12 mouse cellular contexts compared by ENCODE assay signal in the genomic region with DNA sequence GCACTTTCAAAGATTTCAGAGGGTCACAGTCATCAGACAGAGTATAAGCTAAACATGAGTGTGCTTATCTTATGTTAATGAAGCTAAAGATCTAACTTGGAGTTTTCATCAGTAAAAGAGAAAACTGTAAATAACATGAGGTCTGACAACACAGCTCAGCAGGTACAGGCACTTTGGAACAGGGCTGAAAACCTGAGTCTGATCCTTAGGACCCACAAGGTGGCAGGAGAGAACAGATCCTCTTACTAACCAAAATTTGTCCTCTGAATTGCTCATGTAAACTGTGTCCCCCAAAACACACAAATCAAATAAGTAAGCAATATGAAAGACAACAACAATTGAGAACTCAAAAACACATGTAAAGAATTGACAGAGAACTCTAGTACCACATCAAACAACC.
A peak's percentile ranks its signal among the peaks of the same experiment; 100 is the strongest.
DNase-seq lines count a peak whose midpoint lies in the region; ATAC-seq and TF ChIP-seq lines count a peak whose summit lies in the region.
"Had no signal": no experiment of that assay in that cellular context is flagged by ENCODE, and none has a peak within 500 bp of the region (broad histone marks: within the 10 kb centered on the region; RNA-seq: fewer than 3 reads in every experiment).

No protein-coding gene starts in this region.

- no peak overlapping the region for H3K4me3 ChIP-seq in hindbrain, postnatal 0 days (ENCODE audit: low read length)
- H3K4me3 ChIP-seq in hindbrain, embryonic 16.5 days (ENCODE audit: low read length): no peak overlapping the region
- H3K4me3 ChIP-seq: liver, embryonic 13.5 days had no signal

- H3K9ac ChIP-seq in hindbrain, postnatal 0 days (replicated peaks; ENCODE audit: low read length): no peak overlapping the region
- H3K9ac ChIP-seq in hindbrain, embryonic 16.5 days (ENCODE audit: low read depth, low read length): no peak overlapping the region
- H3K9ac ChIP-seq: liver, embryonic 13.5 days had no signal

- peak; percentile 66 for TF ChIP-seq CTCF in hindbrain, postnatal 0 days (IDR thresholded peaks at IDR 0.05; ENCODE audit: low read depth)

- H3K36me3 ChIP-seq in hindbrain, postnatal 0 days (ENCODE audit: insufficient read depth, low read length): no peaks in the 10 kb centered on the region
- no peaks in the 10 kb centered on the region for H3K36me3 ChIP-seq in hindbrain, embryonic 16.5 days (ENCODE audit: control insufficient read depth, insufficient read depth, low read length)
- H3K36me3 ChIP-seq: liver, embryonic 13.5 days had no signal

- no peaks in the 10 kb centered on the region for H3K9me3 ChIP-seq in hindbrain, postnatal 0 days (ENCODE audit: low read length)
- no peaks in the 10 kb centered on the region for H3K9me3 ChIP-seq in hindbrain, embryonic 16.5 days (ENCODE audit: control insufficient read depth, low read length)
- H3K9me3 ChIP-seq: liver, embryonic 13.5 days had no signal

- ATAC-seq in hindbrain, postnatal 0 days: no peak
- ATAC-seq in hindbrain, embryonic 16.5 days: no peak

- no peak overlapping the region for H3K4me2 ChIP-seq in hindbrain, postnatal 0 days (ENCODE audit: low read depth, low read length)
- no peak overlapping the region for H3K4me2 ChIP-seq in hindbrain, embryonic 16.5 days (ENCODE audit: low read length)
- H3K4me2 ChIP-seq: liver, embryonic 13.5 days; midbrain, embryonic 11.5 days had no signal

- H3K27me3 ChIP-seq in hindbrain, postnatal 0 days (ENCODE audit: insufficient read depth, low read length): no peaks in the 10 kb centered on the region
- H3K27me3 ChIP-seq in hindbrain, embryonic 16.5 days (replicated peaks; ENCODE audit: control insufficient read depth, insufficient read depth, low read length): no peaks in the 10 kb centered on the region
- H3K27me3 ChIP-seq: liver, embryonic 13.5 days had no signal

- H3K4me1 ChIP-seq in hindbrain, postnatal 0 days (ENCODE audit: insufficient read depth, low read length): no peaks in the 10 kb centered on the region
- H3K4me1 ChIP-seq in hindbrain, embryonic 16.5 days (ENCODE audit: control insufficient read depth, insufficient read depth, low read depth, low read length): no peaks in the 10 kb centered on the region
- H3K4me1 ChIP-seq: liver, embryonic 13.5 days had no signal

- peak; percentile 59 for DNase-seq in hindbrain, postnatal 0 days (ENCODE audit: low spot score)
- DNase-seq in thymus, postnatal 0 days (ENCODE audit: low spot score): peak; percentile 39
- no peak for DNase-seq in thymus, postnatal 36 days
- peak; percentile 30 for DNase-seq in cerebellum, adult 8-10 months
- DNase-seq in right cerebral cortex, postnatal 25 days: no peak
- no peak for DNase-seq in T-cell, adult 2 months (ENCODE audit: low spot score)
- DNase-seq: gastrocnemius, postnatal 36 days; heart, postnatal 4 days; kidney, adult 9 months; liver, embryonic 13.5 days had no signal

- no peak overlapping the region for H3K27ac ChIP-seq in hindbrain, postnatal 0 days
- no peak overlapping the region for H3K27ac ChIP-seq in hindbrain, embryonic 16.5 days (ENCODE audit: low read depth, low read length)
- H3K27ac ChIP-seq: liver, embryonic 13.5 days had no signal

Comparison
In these comparisons a context has a peak if more than half of its experiments do, and no peak if none do; other contexts are left out.
1. DNase-seq: peak in hindbrain, postnatal 0 days (single experiment), thymus, postnatal 0 days (single experiment) and cerebellum, adult 8-10 months (single experiment); none in thymus, postnatal 36 days (0 of 2), right cerebral cortex, postnatal 25 days (single experiment) and T-cell, adult 2 months (single experiment).